Mouse (Mus musculus) intestine, postnatal 0 days (tissue): ENCODE results near the gene Ccdc181. TPM values are rescaled to one million over a fixed set of nuclear protein-coding genes. Genes with fewer than 3 reads are reported as not detected.
"Not testable (repeated sequence)": the region's sequence is repeated elsewhere in the genome, so short reads cannot be mapped to it uniquely, and the experiment has no call there.

Experiments
- ATAC-seq: fragments of 200-750 bp; cut with Nextera tagmentation; 2 replicates; pipeline ENCODE4 v1.8.0; 2017; ENCODE audit warnings: mild to moderate bottlenecking, moderate TSS enrichment, moderate library complexity
- H3K27ac ChIP-seq: fragments of 300-500 bp; sonication (generic); 2 replicates; pipeline ENCODE4 v1.5.1; 2014; ENCODE audit warnings: mild to moderate bottlenecking, low read depth, low read length, moderate library complexity
- H3K27me3 ChIP-seq: fragments of 300-500 bp; sonication (generic); replicated peaks from 2 replicates; pipeline ENCODE4 v1.6.1; 2014; ENCODE audit warnings: low read length, mixed read lengths; ENCODE audit not compliant: control insufficient read depth, insufficient read depth
- H3K36me3 ChIP-seq: fragments of 300-500 bp; sonication (generic); 2 replicates; pipeline ENCODE4 v1.6.1; 2014; ENCODE audit warnings: mild to moderate bottlenecking, moderate library complexity; ENCODE audit not compliant: control insufficient read depth, insufficient read depth
- H3K4me1 ChIP-seq: fragments of 300-500 bp; sonication (generic); replicated peaks from 2 replicates; pipeline ENCODE4 v1.6.1; 2014; ENCODE audit warnings: antibody characterized with exemption, low read length, mixed read lengths; ENCODE audit not compliant: control insufficient read depth, insufficient read depth
- H3K4me2 ChIP-seq: fragments of 300-500 bp; sonication (generic); replicated peaks from 2 replicates; pipeline ENCODE4 v1.6.1; 2014; ENCODE audit warnings: low read depth, mild to moderate bottlenecking, moderate library complexity
- H3K4me3 ChIP-seq: fragments of 300-500 bp; sonication (generic); 2 replicates; pipeline ENCODE4 v1.5.1; 2014; ENCODE audit warnings: low read depth, low read length
- H3K9ac ChIP-seq: fragments of 300-500 bp; sonication (generic); 2 replicates; pipeline ENCODE4 v1.6.1; 2014; ENCODE audit warnings: mild to moderate bottlenecking, low read depth, low read length
- H3K9me3 ChIP-seq: fragments of 300-500 bp; sonication (generic); 2 replicates; pipeline ENCODE4 v1.6.1; 2016; ENCODE audit warnings: mixed run types; ENCODE audit not compliant: control insufficient read depth
- CTCF ChIP-seq: sonication (generic); IDR thresholded peaks from 2 replicates; pipeline ENCODE4 v1.5.1; 2016; ENCODE audit warnings: low read depth, mild to moderate bottlenecking, control low read depth, antibody characterized with exemption, moderate library complexity
- WGBS: fragments of 180-500 bp; shearing (Covaris S2); extraction: QIAGEN DNeasy Blood & Tissue Kit; methylation state at CpG from one replicate; pipeline ENCODE4 v1.1.7; 2014; 5-methylcytosine and 5-hydroxymethylcytosine counted together
- polyA plus RNA-seq: library from polyadenylated mRNA; unstranded; fragments of >200 nt; fragmentation: Nextera tagmentation; extraction: Ambion mirVana; gene quantifications from 2 replicates; pipeline ENCODE4 v1.2.1, GENCODE M21; 2015

Gene Ccdc181
- 5.2 and 6.0 TPM in 2 replicates for polyA plus RNA-seq

GRCm38 (mm10) chr1:164275455-164275954 is at the start of gene Ccdc181:
Gene Ccdc181, plus strand, starts transcription at chr1:164275585.
- Histone ChIP-seq H3K4me2 (peak within 1 kb of the TSS; percentile 80), H3K4me3 (peak within 1 kb of the TSS; percentile 54), H3K27me3 (no peaks in the 10 kb centered on the region), H3K9me3 (no peaks in the 10 kb centered on the region), H3K27ac (no peak within 1 kb of the TSS), H3K36me3 (no peaks in the 10 kb centered on the region), H3K9ac (peak within 1 kb of the TSS; percentile 45), H3K4me1 (no peaks in the 10 kb centered on the region)
- peak; percentile 20; the same call in 1 of the 2 replicates for TF ChIP-seq CTCF
- ATAC-seq, result peak; percentile 99
- under 1% methylated on average over 31 of the region's 31 CpGs for WGBS

GRCm38 (mm10) chr1:164231937-164232570 is 43.3 kb upstream of the Ccdc181 start:
- not testable (repeated sequence) for H3K36me3 ChIP-seq, H3K4me3 ChIP-seq, H3K27ac ChIP-seq, H3K4me2 ChIP-seq, H3K27me3 ChIP-seq, ATAC-seq, H3K9me3 ChIP-seq, H3K9ac ChIP-seq, H3K4me1 ChIP-seq
- 76% methylated on average over 2 of the region's 4 CpGs for WGBS

GRCm38 (mm10) chr1:164233447-164233846 is 41.9 kb upstream of the Ccdc181 start:
- no peaks in the 10 kb centered on the region for H3K4me1 ChIP-seq
- no peak overlapping the region for H3K9ac ChIP-seq
- H3K36me3 ChIP-seq, result no peaks in the 10 kb centered on the region
- TF ChIP-seq CTCF, result no peak
- H3K27me3 ChIP-seq, result no peaks in the 10 kb centered on the region
- no peak overlapping the region for H3K4me3 ChIP-seq
- no peaks in the 10 kb centered on the region for H3K9me3 ChIP-seq
- peak; percentile 49 for ATAC-seq
- WGBS, result 58% methylated on average over 1 of the region's 1 CpGs
- no peak overlapping the region for H3K4me2 ChIP-seq
- H3K27ac ChIP-seq, result no peak overlapping the region

GRCm38 (mm10) chr1:164235078-164235477 is 40.3 kb upstream of the Ccdc181 start:
- H3K27ac ChIP-seq, result no peak overlapping the region

GRCm38 (mm10) chr1:164236078-164236477 is 39.3 kb upstream of the Ccdc181 start:
- Histone ChIP-seq H3K27ac (no peak overlapping the region), H3K4me3 (no peak overlapping the region), H3K9me3 (no peaks in the 10 kb centered on the region), H3K4me1 (no peaks in the 10 kb centered on the region), H3K36me3 (no peaks in the 10 kb centered on the region), H3K27me3 (no peaks in the 10 kb centered on the region), H3K9ac (no peak overlapping the region), H3K4me2 (no peak overlapping the region)
- 66% methylated on average over 7 of the region's 7 CpGs for WGBS
- ATAC-seq, result no peak
- TF ChIP-seq CTCF, result no peak

More at GRCm38 (mm10) chr1:164235078-164235477, 40.3 kb upstream of the Ccdc181 start:
- Histone ChIP-seq H3K9ac (no peak overlapping the region), H3K36me3 (no peaks in the 10 kb centered on the region), H3K4me2 (no peak overlapping the region), H3K27me3 (no peaks in the 10 kb centered on the region), H3K4me3 (no peak overlapping the region), H3K4me1 (no peaks in the 10 kb centered on the region), H3K9me3 (no peaks in the 10 kb centered on the region)
- 41% methylated on average over 7 of the region's 7 CpGs for WGBS
- no peak for TF ChIP-seq CTCF
- ATAC-seq, result no peak

GRCm38 (mm10) chr1:164241494-164241893 is 33.9 kb upstream of the Ccdc181 start:
- no peak overlapping the region for H3K4me3 ChIP-seq
- no peaks in the 10 kb centered on the region for H3K9me3 ChIP-seq
- no peaks in the 10 kb centered on the region for H3K4me1 ChIP-seq
- no peak for TF ChIP-seq CTCF
- H3K4me2 ChIP-seq, result no peak overlapping the region
- H3K27me3 ChIP-seq, result no peaks in the 10 kb centered on the region
- WGBS, result 73% methylated on average over 2 of the region's 2 CpGs
- H3K36me3 ChIP-seq, result no peaks in the 10 kb centered on the region
- H3K27ac ChIP-seq, result no peak overlapping the region
- ATAC-seq, result no peak
- no peak overlapping the region for H3K9ac ChIP-seq
